Mouse (Mus musculus) midbrain, embryonic 11.5 days (tissue): ENCODE data around the gene Olfr679. TPM values are rescaled to one million over a fixed set of nuclear protein-coding genes. Genes with fewer than 3 reads are reported as not detected.
"Not testable (repeated sequence)": the region's sequence is repeated elsewhere in the genome, so short reads cannot be mapped to it uniquely, and the experiment has no call there.

Experiments
- ATAC-seq: fragments of 200-750 bp; cut with Nextera tagmentation; 2 replicates; pipeline ENCODE4 v1.8.0; 2017; ENCODE audit warnings: moderate TSS enrichment, moderate library complexity; ENCODE audit not compliant: low FRiP score
- DNase-seq: peaks from one replicate; pipeline ENCODE4 v3.0.0; 2015; ENCODE audit warnings: low spot score; ENCODE audit errors: missing footprints
- H3K27ac ChIP-seq: fragments of 300-500 bp; sonication (generic); 2 replicates; pipeline ENCODE4 v1.5.1; 2014; ENCODE audit warnings: low read depth, low read length
- H3K27me3 ChIP-seq: fragments of 300-500 bp; sonication (generic); 2 replicates; pipeline ENCODE4 v1.6.1; 2014; ENCODE audit warnings: mild to moderate bottlenecking, low read length, moderate library complexity, mixed read lengths; ENCODE audit not compliant: control insufficient read depth, insufficient read depth
- H3K36me3 ChIP-seq: fragments of 300-500 bp; sonication (generic); 2 replicates; pipeline ENCODE4 v1.6.1; 2014; ENCODE audit warnings: mild to moderate bottlenecking, low read length, moderate library complexity, mixed read lengths; ENCODE audit not compliant: control insufficient read depth, insufficient read depth
- H3K4me1 ChIP-seq: fragments of 300-500 bp; sonication (generic); 2 replicates; pipeline ENCODE4 v1.6.1; 2014; ENCODE audit warnings: low read length; ENCODE audit not compliant: control insufficient read depth, insufficient read depth
- H3K4me2 ChIP-seq: fragments of 300-500 bp; sonication (generic); 2 replicates; pipeline ENCODE4 v1.6.1; 2014; ENCODE audit warnings: mild to moderate bottlenecking, moderate library complexity
- H3K4me3 ChIP-seq: fragments of 300-500 bp; sonication (generic); 2 replicates; pipeline ENCODE4 v1.5.1; 2014; ENCODE audit warnings: low read depth, low read length
- H3K9ac ChIP-seq: fragments of 300-500 bp; sonication (generic); 2 replicates; pipeline ENCODE4 v1.6.1; 2014; ENCODE audit warnings: low read length
- H3K9me3 ChIP-seq: fragments of 300-500 bp; sonication (generic); 2 replicates; pipeline ENCODE4 v1.6.1; 2016; ENCODE audit warnings: low read length; ENCODE audit not compliant: control insufficient read depth
- WGBS: fragments of 180-500 bp; shearing (Covaris S2); extraction: QIAGEN DNeasy Blood & Tissue Kit; methylation state at CpG from one replicate; pipeline ENCODE4 v1.1.7; 2014; 5-methylcytosine and 5-hydroxymethylcytosine counted together
- polyA plus RNA-seq: library from polyadenylated mRNA; unstranded; fragments of >200 nt; fragmentation: Nextera tagmentation; extraction: Ambion mirVana; gene quantifications from 2 replicates; pipeline ENCODE4 v1.2.1, GENCODE M21; 2014

Olfr679 gene
- not detected in 2 replicates for polyA plus RNA-seq

DNA sequence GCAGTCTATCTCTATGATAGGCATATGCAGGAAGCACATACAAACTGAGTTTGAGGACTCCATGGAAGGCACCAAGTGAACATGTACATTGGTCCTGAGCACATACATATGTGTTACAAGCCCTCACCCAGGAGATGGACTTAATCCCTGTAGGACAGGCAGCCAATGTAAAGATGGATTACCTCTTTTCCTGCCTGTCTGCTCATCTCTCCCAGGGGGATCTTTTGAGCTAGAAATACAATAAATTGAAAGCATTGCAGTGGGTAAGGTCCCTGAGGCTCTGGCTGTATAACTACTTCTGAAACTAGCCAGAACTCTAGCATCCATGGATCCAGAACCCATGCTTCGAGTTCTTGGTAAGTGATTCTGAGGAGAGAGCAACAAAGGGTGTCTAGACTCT lies at the start of gene Olfr679:
Olfr679 (plus strand) TSS at position 301 of the 400 bp plus-strand sequence.
- no peak within 1 kb of the TSS for H3K4me3 ChIP-seq
- H3K9ac ChIP-seq, result no peak within 1 kb of the TSS
- no peaks in the 10 kb centered on the region for H3K27me3 ChIP-seq
- WGBS, result 69% methylated on average over 1 of the region's 1 CpGs
- no peaks in the 10 kb centered on the region for H3K4me1 ChIP-seq
- H3K4me2 ChIP-seq, result no peak within 1 kb of the TSS
- no peaks in the 10 kb centered on the region for H3K9me3 ChIP-seq
- H3K27ac ChIP-seq, result no peak within 1 kb of the TSS
- no peaks in the 10 kb centered on the region for H3K36me3 ChIP-seq
- ATAC-seq (no peak), DNase-seq (no peak)

DNA sequence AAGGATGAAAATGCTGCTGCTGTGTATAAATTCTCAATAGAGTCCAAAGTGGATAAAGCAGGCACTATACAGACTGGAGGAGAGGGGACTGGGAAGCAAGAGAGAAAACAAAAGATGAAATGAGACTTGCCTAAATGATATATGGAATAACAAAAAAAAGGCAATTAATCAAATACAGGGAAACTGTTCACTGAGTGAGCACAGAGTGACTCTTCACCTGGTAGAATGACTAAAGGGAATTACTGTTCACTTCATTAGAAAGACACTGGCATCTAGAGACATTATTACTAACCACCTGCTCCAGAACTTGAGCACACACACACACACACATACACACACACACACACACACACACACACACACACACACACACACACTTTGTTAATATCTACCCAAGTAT lies 48.6 kb upstream of the Olfr679 start, which contains the start of gene Olfr676:
Olfr676 (plus strand) TSS at position 301 of the 400 bp plus-strand sequence.
- Histone ChIP-seq H3K9me3 (no peaks in the 10 kb centered on the region), H3K27me3 (no peaks in the 10 kb centered on the region), H3K27ac (no peak within 1 kb of the TSS), H3K4me2 (no peak within 1 kb of the TSS), H3K36me3 (no peaks in the 10 kb centered on the region), H3K9ac (no peak within 1 kb of the TSS), H3K4me3 (no peak within 1 kb of the TSS), H3K4me1 (no peaks in the 10 kb centered on the region)
- DNase-seq (no peak), ATAC-seq (no peak)

DNA sequence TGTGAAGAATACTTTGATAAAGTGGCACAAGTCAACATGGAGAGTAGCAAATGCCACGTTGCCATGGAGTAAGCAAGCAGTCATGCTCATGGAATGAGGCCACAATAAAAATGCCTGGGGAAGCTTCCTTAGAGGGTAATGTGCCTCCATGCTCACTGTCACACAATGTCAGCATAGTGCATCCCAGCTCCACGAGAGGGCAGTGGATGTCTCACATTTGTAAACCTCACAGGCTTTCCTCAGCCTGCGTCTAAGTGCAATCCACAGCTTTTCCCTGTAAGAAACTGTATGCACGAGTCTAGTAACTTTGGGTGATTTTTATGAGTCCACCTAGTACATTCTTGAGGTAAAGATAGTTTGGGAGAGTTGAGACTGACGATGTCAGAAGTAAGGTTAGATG lies 47.2 kb upstream of the Olfr679 start:
- ATAC-seq, H3K27ac ChIP-seq, H3K36me3 ChIP-seq, H3K27me3 ChIP-seq, DNase-seq, H3K9me3 ChIP-seq, H3K9ac ChIP-seq, H3K4me2 ChIP-seq, H3K4me3 ChIP-seq, H3K4me1 ChIP-seq: not testable (repeated sequence)
- 63% methylated on average over 5 of the region's 5 CpGs for WGBS

DNA sequence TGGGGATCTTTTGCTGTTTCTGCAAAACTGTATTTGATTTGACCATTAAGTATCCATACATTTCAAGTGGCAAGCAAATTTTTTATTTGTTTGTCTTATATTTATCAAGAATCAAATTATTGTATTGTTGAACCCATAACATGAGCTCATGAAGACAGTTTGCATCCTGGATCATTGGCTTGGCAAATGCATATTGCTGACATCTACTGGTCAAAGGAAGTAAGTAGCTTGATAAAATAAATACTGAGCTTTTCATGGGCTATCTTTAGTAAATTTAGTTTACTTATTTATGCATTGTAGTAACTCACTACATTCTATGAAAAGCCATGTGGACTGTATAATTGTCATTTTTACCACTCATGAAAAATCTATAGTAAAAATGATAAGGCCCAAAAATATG lies 22.1 kb upstream of the Olfr679 start:
- Histone ChIP-seq H3K4me1 (no peaks in the 10 kb centered on the region), H3K9ac (no peak overlapping the region), H3K27ac (no peak overlapping the region), H3K4me3 (no peak overlapping the region), H3K4me2 (no peak overlapping the region), H3K9me3 (no peaks in the 10 kb centered on the region), H3K27me3 (no peaks in the 10 kb centered on the region), H3K36me3 (no peaks in the 10 kb centered on the region)
- ATAC-seq (no peak), DNase-seq (no peak)

DNA sequence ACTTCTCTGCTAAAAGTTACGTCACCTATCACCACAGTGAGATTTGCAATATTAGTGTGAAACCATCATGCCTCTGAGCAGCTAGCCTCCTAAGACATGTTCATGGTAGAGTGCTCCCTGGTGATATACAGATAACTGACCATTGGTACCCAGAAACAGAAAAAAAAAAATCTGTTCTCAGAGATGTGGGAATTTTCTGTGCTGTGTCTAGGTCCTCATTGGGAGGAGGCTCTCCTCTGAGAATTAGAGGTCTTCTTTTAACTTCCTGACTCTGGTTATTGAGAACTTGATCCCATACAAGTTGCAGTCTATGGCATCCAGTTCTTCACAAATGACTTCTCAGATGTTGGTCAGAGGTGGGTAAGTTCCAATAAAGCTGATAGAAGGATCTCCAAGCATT lies 16.8 kb upstream of the Olfr679 start, which contains the start of gene Olfr678:
Olfr678 (plus strand) TSS at position 301 of the 400 bp plus-strand sequence.
- Histone ChIP-seq H3K9ac (no peak within 1 kb of the TSS), H3K27me3 (no peaks in the 10 kb centered on the region), H3K4me2 (no peak within 1 kb of the TSS), H3K27ac (no peak within 1 kb of the TSS), H3K4me1 (no peaks in the 10 kb centered on the region), H3K4me3 (no peak within 1 kb of the TSS), H3K36me3 (no peaks in the 10 kb centered on the region), H3K9me3 (no peaks in the 10 kb centered on the region)
- DNase-seq (no peak), ATAC-seq (no peak)
- 91% methylated on average over 1 of the region's 1 CpGs for WGBS

DNA sequence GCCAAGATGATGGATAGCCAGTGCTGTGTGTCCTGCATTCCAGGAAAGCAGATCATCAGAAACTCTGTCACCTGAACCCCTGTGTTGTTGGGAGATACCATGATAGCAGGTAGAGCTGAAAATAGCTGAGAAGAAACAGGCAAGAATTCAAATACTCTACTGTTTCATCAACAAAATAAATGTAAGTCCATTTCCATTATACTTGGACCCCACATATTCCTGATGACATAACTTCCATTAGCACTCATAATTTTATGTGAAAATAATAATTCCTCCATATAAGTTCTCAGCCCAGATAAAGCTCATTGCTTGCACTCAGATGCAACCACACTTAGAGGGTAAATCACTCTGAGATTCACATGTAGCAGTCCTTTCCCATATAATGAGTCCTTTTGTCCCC lies 11.7 kb downstream of the Olfr679 start, which contains the start of gene Olfr680-ps1:
Olfr680-ps1 (minus strand) TSS at position 101 of the 400 bp plus-strand sequence.
- H3K36me3 ChIP-seq, H3K27me3 ChIP-seq, ATAC-seq, DNase-seq, H3K4me3 ChIP-seq, H3K9me3 ChIP-seq, H3K27ac ChIP-seq, H3K9ac ChIP-seq, H3K4me2 ChIP-seq, H3K4me1 ChIP-seq: not testable (repeated sequence)

DNA sequence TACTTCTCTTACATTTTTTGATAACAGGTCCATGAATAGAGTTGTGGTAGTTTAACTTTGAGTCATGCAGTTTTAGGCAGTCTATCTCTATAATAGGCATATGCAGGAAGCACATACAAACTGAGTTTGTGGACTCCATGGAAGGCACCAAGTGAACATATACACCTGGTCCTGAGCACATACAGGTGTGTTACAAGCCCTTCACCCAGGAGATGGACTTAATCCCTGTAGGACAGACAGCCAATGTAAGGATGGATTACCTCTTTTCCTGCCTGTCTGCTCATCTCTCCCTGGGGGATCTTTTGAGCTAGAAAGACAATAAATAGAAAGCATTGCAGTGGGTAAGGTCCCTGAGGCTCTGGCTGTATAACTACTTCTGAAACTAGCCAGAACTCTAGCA lies 35.5 kb downstream of the Olfr679 start, which contains the start of gene Olfr681:
Olfr681 (plus strand) TSS at position 301 of the 400 bp plus-strand sequence.
- ATAC-seq (no peak), DNase-seq (no peak)
- no peaks in the 10 kb centered on the region for H3K27me3 ChIP-seq
- H3K9me3 ChIP-seq, result no peaks in the 10 kb centered on the region
- H3K27ac ChIP-seq, result no peak within 1 kb of the TSS
- no peak within 1 kb of the TSS for H3K9ac ChIP-seq
- H3K4me2 ChIP-seq, result no peak within 1 kb of the TSS
- no peaks in the 10 kb centered on the region for H3K4me1 ChIP-seq
- H3K36me3 ChIP-seq, result no peaks in the 10 kb centered on the region
- H3K4me3 ChIP-seq, result no peak within 1 kb of the TSS

Other genes with a start within 250 kb of the Olfr679 start
- gene Usp17lb, start 238.6 kb upstream of the Olfr679 start, polyA plus RNA-seq, result not detected in 2 replicates
- gene Usp17la, start 224.2 kb upstream of the Olfr679 start, polyA plus RNA-seq, result not detected in 2 replicates
- not detected in 2 replicates for gene Olfr665, start 203.2 kb upstream of the Olfr679 start, polyA plus RNA-seq
- not detected in 2 replicates for gene Olfr666, start 185.3 kb upstream of the Olfr679 start, polyA plus RNA-seq
- gene Olfr667, start 159.7 kb upstream of the Olfr679 start, polyA plus RNA-seq, result not detected in 2 replicates
- not detected in 2 replicates for gene Olfr668, start 153.1 kb upstream of the Olfr679 start, polyA plus RNA-seq
- gene Olfr669, start 147.0 kb upstream of the Olfr679 start, polyA plus RNA-seq, result not detected in 2 replicates
- gene Olfr670, start 118.6 kb upstream of the Olfr679 start, polyA plus RNA-seq, result not detected in 2 replicates
- gene Olfr671, start 102.1 kb upstream of the Olfr679 start, polyA plus RNA-seq, result not detected in 2 replicates
- not detected in 2 replicates for gene Olfr672, start 79.2 kb upstream of the Olfr679 start, polyA plus RNA-seq
- not detected in 2 replicates for gene Olfr675, start 52.7 kb upstream of the Olfr679 start, polyA plus RNA-seq
- gene Olfr676, start 48.5 kb upstream of the Olfr679 start, polyA plus RNA-seq, result not detected in 2 replicates
- gene Olfr677, start 29.8 kb upstream of the Olfr679 start, polyA plus RNA-seq, result not detected in 2 replicates
- gene Olfr678, start 16.7 kb upstream of the Olfr679 start, polyA plus RNA-seq, result not detected in 2 replicates
- gene Olfr680-ps1, start 11.6 kb downstream of the Olfr679 start, polyA plus RNA-seq, result not detected in 2 replicates
- not detected in 2 replicates for gene Olfr681, start 35.6 kb downstream of the Olfr679 start, polyA plus RNA-seq
- not detected in 2 replicates for gene Olfr683, start 65.8 kb downstream of the Olfr679 start, polyA plus RNA-seq
- gene Olfr684, start 82.4 kb downstream of the Olfr679 start, polyA plus RNA-seq, result not detected in 2 replicates
- gene Olfr685, start 104.8 kb downstream of the Olfr679 start, polyA plus RNA-seq, result not detected in 2 replicates
- not detected in 2 replicates for gene Olfr686, start 126.3 kb downstream of the Olfr679 start, polyA plus RNA-seq
- not detected in 2 replicates for gene Olfr688, start 206.9 kb downstream of the Olfr679 start, polyA plus RNA-seq
- gene Olfr689, start 230.0 kb downstream of the Olfr679 start, polyA plus RNA-seq, result not detected in 2 replicates